Mouse (Mus musculus) adipocyte (in vitro differentiated cells): ENCODE data around the gene Znrd1as.
"Not testable (repeated sequence)": the region's sequence is repeated elsewhere in the genome, so short reads cannot be mapped to it uniquely, and the experiment has no call there.

Experiments used
- DNase-seq: peaks from one replicate; pipeline ENCODE4 v3.0.0-alpha.2; 2016; ENCODE audit warnings: low spot score

The Znrd1as gene

DNA sequence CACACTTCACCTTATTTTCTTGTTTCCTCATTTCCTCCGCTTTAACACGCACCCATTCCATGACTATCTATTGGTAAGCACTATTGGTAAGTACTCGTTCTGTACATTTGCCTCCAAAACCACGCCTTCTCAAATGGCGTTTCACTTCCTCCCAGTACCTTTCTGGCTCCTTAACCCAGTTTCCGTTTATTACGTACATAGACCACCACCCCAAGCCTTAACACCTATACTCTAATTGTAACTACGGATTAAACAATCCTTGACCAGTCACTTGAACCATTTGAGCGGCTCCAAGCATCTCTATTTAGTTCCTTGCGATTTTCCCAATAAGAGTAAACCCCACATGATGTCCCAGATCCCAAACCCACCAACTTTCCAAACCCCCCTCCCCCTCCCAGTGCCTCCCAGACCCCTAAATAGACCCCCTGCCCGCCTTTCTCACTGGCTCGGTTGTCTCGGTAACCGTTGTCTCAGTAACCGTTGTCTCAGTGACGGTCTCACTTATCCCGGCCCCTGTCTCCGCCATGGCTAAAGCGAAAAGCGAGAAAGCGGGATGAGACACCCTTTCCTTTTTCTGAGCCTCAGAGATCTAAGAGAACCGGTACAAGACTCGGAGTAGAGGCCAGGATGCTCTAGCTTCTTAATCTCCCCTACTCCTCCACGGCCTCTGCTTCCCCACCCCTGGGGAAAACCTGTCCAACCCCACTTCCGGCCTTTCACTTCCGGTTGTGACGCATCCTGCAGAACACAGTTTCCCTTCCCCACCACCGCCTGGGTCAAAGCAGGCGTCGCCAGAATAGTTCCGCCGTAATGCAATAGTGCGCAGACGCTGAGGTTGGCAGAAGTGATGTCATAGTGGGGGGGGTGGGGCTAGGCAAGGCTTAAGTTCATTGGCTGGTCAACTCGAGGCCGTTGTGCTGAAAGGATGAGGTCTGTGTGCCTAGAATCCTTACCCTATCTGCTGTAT lies 7.1 kb upstream of the Znrd1as start, which contains the start of gene Ppp1r11:
Gene Ppp1r11 (minus strand): TSS at position 761 of the 967 bp plus-strand sequence.
- peak; percentile 99 for DNase-seq

DNA sequence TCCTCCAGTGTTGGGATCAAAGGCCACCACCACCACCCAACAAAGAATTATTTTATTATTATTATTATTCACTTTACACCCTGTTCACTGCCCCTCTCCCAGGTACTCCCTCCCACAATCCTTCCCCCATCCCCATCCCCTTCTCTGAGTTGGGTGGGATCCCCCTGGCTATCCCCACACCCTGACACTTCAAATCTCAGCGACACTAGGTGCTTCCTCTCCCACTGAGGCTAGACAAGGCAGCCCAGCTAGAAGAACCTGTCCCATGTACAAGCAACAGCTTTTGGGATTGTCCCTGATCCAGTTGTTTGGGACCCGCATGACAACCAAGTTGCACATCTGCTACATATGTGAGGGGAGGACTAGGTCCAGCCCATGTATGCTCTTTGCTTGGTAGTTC lies 5.8 kb upstream of the Znrd1as start:
- no peak for DNase-seq

DNA sequence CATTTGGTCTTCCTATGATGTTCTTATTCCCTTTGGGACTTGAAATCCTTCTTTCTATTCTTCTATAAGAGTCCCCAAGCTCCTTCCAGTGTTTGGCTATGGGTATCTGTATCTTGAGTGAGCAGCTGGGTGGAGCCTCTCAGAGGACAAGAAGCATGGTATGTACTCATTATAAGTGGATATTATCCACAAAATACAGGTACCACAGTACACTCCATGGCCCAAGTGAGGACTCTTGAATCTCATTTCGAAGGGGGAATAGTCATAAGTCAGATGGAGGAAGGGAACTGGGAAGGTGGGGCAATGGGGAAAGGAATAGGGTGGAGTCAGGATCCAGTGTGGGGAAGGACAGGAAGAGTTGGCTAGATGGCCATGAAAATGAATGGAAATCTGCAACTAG lies 5.3 kb upstream of the Znrd1as start:
- DNase-seq: no peak

- DNase-seq: no peak
Measured at GRCm38 (mm10) chr17:36958884-36959283, 492 bp downstream of the Znrd1as start.

- no peak for DNase-seq
Measured at GRCm38 (mm10) chr17:36961125-36961524, 2.7 kb downstream of the Znrd1as start.

- DNase-seq: no peak
Measured at GRCm38 (mm10) chr17:36966875-36967274, 8.5 kb downstream of the Znrd1as start.

DNA sequence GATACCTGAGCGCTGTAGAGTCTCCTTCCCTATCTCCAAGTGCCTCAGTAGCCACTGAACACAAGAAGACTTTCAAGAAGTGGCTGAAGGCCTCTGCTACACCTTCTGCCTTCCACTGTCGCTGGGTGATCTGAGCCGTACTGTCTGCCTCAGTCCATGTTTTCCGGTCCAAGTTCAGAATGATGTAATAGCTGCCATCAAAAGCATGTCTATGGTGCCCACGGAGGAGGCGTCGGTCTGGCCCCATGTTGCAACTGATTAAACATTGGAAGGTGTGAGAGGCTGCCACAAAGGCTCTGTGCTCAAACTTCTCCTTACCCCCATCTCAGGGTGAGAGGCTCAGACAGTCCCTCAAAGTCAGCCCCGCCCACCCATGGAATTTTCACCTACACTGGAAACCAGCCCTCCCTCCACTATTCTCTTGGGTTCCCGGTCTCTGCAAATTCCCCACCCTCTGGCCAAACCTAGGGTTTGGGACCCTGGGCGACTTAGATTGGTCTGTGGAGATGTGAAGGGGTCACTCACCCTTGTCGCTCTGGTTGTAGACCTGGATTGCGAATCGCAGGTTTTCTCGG lies 12.0 kb downstream of the Znrd1as start:
- DNase-seq: no peak

- no peak for DNase-seq
Measured at GRCm38 (mm10) chr17:36971172-36971850, 12.9 kb downstream of the Znrd1as start.

DNA sequence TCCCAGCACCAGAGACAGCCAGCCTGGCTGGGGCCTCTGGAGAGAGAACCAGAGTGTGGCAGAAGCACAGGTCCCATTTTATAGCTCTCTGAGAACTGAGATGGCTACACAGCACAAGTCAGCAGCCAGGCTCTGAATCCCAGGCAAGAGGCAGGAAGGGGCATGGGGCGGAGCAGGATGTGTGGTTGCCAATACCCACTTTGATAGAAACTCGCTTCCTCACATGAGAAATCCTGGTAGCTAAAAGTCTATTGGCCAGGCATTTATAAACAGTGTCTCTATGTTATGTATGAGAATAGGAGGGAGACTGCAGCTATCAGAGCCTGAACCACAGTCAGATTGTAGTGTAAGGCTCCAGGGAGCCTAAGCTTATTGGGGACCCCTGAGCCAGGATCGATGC lies 14.4 kb downstream of the Znrd1as start:
- no peak for DNase-seq

DNA sequence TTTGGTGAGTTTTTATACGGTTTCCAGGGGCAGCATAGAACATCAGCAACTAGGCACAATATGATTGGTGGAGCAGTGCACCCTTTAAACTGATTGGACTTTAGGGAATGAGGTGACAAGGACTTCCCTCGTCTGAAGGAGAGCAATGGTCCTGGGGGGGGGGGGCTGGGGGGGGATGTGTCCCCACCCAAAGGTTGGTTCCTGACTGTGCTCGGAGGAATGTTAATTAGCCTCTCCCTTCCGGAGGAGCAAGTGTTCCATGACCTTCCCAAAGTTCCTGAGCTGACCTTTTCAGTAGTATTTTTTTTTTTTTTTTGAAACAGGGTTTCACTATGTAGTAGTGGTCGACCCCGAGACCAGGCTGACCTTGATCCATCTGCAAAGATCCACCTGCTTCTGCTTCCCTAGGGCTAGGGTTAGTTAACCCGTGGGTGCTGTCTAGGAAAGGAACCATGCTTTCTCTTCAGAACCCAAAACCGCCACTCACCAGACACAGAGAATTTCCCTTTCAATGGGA lies 14.9 kb downstream of the Znrd1as start:
- no peak for DNase-seq

- DNase-seq: no peak
Measured at GRCm38 (mm10) chr17:36981221-36981813, 22.9 kb downstream of the Znrd1as start, which contains the start of gene 2410137M14Rik. TSS of gene 2410137M14Rik (minus strand) at chr17:36981237.

GRCm38 (mm10) chr17:36981845-36982244 lies 23.5 kb downstream of the Znrd1as start:
- DNase-seq: no peak

DNA sequence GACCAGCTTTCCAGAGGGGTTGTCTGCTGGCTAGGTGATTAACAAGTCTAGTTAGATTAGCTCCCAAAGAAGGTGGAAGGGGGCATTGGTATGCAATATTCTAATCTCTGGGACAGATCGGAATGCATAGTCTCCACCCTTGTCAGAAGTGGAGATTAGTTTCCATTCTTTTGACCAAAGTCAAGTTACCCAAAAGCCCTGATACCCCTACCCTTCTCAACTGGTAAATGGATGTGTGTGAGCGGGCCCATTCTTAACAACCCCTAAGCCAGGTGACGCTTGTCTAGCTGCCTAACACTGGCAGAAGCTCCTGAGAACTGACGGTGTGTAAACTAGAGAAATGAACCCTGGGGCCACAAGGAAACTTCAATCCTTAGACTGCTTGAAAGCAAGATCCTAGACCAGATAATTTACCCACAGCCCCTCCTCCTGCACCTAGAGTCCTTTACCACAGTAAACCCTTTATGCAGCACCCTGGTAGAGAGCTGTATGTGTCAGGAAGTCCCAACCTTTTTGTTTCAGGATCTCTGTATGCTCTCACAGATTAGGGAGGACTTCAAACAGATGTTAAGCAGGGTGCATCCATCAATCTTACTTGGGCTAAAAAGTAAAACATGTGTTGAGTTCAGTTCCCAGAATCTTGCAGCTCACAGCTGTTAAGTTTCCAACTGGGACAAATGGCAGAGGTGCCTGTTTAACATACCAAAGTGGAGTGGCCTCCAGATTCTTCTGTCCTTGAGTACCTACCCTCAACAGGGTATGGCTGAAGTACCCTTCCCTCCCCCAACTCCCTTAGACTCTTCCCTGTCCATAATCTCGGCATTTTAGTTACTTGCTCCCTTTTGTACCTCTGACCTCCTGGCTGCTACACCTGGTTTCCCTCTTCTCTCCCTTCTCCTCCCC lies 24.1 kb downstream of the Znrd1as start:
- no peak for DNase-seq

DNA sequence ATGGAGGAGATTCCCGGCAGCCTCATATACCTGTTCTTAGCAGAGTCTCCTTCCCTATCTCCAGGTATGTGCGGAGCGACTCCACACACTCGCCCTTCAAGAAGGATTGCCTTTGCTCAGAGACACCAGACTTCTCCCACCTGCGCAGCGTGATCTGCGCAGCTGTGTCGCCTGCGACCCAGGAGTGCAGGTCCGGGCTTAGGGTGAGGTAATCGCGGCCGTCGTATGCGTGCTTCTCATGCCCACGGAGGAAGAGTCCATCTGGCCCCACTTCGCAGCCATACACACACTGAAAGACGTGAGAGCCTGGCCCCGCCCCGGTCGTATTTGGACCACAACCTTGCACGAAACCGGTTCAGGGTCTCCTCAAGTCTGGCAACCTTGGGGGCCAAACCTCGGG lies 30.1 kb downstream of the Znrd1as start:
- no peak for DNase-seq

GRCm38 (mm10) chr17:36989437-36989836 lies 31.0 kb downstream of the Znrd1as start, which contains the start of gene H2-M5:
TSS of gene H2-M5 (minus strand) at chr17:36989537.
- no peak for DNase-seq

GRCm38 (mm10) chr17:36990630-36991029 lies 32.2 kb downstream of the Znrd1as start:
- not testable (repeated sequence) for DNase-seq

DNA sequence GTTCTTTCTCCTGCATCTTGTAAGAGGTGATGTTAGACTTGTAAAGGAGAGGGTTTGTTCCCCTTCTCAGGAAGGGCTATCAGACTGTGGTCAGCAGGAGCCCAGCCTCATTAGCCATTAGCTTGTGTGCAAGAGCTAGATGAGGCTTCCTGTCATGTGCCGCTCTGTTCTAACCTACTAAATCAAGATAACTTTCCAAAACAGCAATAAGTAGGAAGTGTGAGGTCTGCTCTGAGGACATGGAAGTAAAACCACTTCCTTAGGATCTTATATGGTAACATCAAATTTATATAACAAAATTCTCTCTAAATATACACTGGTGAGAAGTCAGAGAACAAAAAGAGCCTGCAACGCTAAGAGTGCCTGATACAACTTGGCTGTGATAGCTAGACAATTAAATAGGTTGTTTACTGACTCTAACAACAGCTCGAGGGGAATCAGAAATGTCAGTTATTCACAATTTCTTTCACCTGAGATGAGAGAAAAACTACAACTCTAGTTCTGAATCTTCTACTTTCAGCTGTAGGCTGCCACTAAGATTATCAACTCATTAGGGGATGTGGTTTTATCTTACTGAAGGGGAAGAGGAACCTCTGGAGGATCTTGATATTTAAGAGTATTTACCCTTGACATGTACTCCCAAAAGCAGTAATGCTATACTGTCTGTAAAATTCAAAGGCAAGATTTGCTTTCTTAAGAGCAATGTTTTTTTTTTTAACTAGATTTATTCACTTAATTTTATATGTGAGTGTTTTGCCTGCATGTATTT lies 34.1 kb downstream of the Znrd1as start:
- DNase-seq: no peak

DNA sequence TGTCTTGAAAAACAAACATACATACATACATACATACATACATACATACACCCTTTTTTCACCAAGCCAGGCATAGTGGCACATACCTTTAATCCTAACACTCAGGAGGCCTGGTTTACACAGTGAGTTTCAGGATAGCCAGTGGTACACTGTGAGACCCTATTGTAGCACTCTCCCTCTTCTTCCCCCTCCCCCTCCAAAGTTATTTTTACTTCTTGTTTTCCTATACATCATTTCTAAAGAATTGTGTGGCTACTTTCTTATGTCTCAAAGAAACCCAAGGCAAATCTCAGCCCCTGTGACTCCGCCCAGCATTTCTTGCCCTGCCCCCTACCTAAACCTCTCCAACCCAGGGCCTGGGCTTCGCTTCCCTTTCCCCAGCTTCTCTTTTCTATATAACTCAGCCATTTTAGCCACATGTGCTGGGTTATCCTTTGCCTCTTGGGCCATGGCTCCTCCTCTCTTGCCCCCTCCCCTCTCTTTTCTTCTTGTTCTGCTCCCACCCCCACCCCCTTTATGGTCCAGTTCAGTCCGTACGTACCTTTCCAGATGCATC lies 35.5 kb downstream of the Znrd1as start:
- DNase-seq: no peak

DNA sequence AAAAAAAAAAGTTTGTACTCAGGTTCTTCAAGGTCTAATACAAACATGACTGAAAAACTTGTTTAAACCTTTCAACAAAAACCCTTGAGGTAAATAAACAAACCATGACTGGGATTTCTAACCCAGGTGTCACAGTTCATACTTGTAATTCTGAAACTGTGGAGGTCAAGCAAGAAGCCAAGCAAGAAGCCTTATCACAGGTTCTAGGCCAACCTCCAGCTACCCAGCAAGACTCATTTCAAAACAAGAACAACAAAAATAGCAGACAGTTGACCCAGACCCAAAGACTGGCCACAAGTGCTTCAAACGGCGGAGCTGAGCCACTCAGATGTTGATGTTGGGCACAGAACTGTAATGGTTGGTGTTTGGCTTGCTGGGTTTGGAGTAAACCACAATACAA lies 36.1 kb downstream of the Znrd1as start:
- DNase-seq: no peak

- no peak for DNase-seq
Measured at GRCm38 (mm10) chr17:36995448-36995847, 37.1 kb downstream of the Znrd1as start.
